Mouse (Mus musculus): ENCODE results near the gene Cep170b. TPM values are rescaled to one million over a fixed set of nuclear protein-coding genes. Genes with fewer than 3 reads are reported as not detected.

Cep170b gene
- 8.5 and 8.7 TPM in 2 replicates for polyA plus RNA-seq (2014; fragmentation: Nextera tagmentation; extraction: Ambion mirVana)

GRCm38 (mm10) chr12:112720216-112720615 is at the start of gene Cep170b:
Gene Cep170b, plus strand, starts transcription at chr12:112720455.
- 0 out of 2 replicates have a peak, but pooled peaks cover 3% of the 10 kb centered on the region for H3K4me1 ChIP-seq (replicated peaks; ENCODE audit: control insufficient read depth, insufficient read depth, low read length)
- peaks cover 19% of the 10 kb centered on the region for H3K27me3 ChIP-seq (ENCODE audit: control insufficient read depth, insufficient read depth, low read length)
- 71% methylated on average over 6 of the region's 6 CpGs for WGBS
- H3K27ac ChIP-seq (ENCODE audit: low read depth, low read length), result no peak within 1 kb of the TSS
- ATAC-seq (ENCODE audit: low FRiP score), result no peak
- DNase-seq (ENCODE audit: low spot score), result no peak
- peak within 1 kb of the TSS; percentile 80; the same call in 1 of the 2 replicates for H3K4me3 ChIP-seq (ENCODE audit: low read depth, low read length)
- H3K36me3 ChIP-seq (ENCODE audit: control insufficient read depth, insufficient read depth, low read length), result no peaks in the 10 kb centered on the region
- H3K9me3 ChIP-seq (ENCODE audit: control insufficient read depth, low read length), result no peaks in the 10 kb centered on the region
- no peak within 1 kb of the TSS for H3K9ac ChIP-seq (ENCODE audit: low read depth, low read length)
- peak within 1 kb of the TSS; percentile 99 for H3K4me2 ChIP-seq (replicated peaks; ENCODE audit: low read depth, low read length)

- H3K9ac ChIP-seq (ENCODE audit: low read depth, low read length), result peak overlapping the region; percentile 16; the same call in 1 of the 2 replicates
- H3K4me3 ChIP-seq (ENCODE audit: low read depth, low read length), result peak overlapping the region; percentile 4; the same call in 1 of the 2 replicates
- peak overlapping the region; percentile 8; the same call in 1 of the 2 replicates for H3K4me2 ChIP-seq (replicated peaks; ENCODE audit: low read depth, low read length)
- no peaks in the 10 kb centered on the region for H3K27me3 ChIP-seq (ENCODE audit: control insufficient read depth, insufficient read depth, low read length)
- no peak overlapping the region for H3K27ac ChIP-seq (ENCODE audit: low read depth, low read length)
- DNase-seq (ENCODE audit: low spot score) (no peak), ATAC-seq (ENCODE audit: low FRiP score) (no peak)
- 46% methylated on average over 9 of the region's 9 CpGs for WGBS
- H3K4me1 ChIP-seq (replicated peaks; ENCODE audit: control insufficient read depth, insufficient read depth, low read length), result peaks cover 25% of the 10 kb centered on the region
- H3K36me3 ChIP-seq (ENCODE audit: control insufficient read depth, insufficient read depth, low read length), result peaks cover 23% of the 10 kb centered on the region
- no peaks in the 10 kb centered on the region for H3K9me3 ChIP-seq (ENCODE audit: control insufficient read depth, low read length)
These were observed 49.4 kb upstream of the Cep170b start for GRCm38 (mm10) chr12:112670718-112671393.

- H3K36me3 ChIP-seq (ENCODE audit: control insufficient read depth, insufficient read depth, low read length), result peaks cover 23% of the 10 kb centered on the region
- ATAC-seq (ENCODE audit: low FRiP score) (no peak), DNase-seq (ENCODE audit: low spot score) (peak; percentile 54)
- peak overlapping the region; percentile 98; the same call in 1 of the 2 replicates for H3K4me3 ChIP-seq (ENCODE audit: low read depth, low read length)
- H3K27ac ChIP-seq (ENCODE audit: low read depth, low read length), result no peak overlapping the region
- 80% methylated on average over 7 of the region's 7 CpGs for WGBS
- no peaks in the 10 kb centered on the region for H3K9me3 ChIP-seq (ENCODE audit: control insufficient read depth, low read length)
- no peaks in the 10 kb centered on the region for H3K27me3 ChIP-seq (ENCODE audit: control insufficient read depth, insufficient read depth, low read length)
- peak overlapping the region; percentile 81 for H3K4me2 ChIP-seq (replicated peaks; ENCODE audit: low read depth, low read length)
- H3K9ac ChIP-seq (ENCODE audit: low read depth, low read length), result peak overlapping the region; percentile 31; the same call in 1 of the 2 replicates
- H3K4me1 ChIP-seq (replicated peaks; ENCODE audit: control insufficient read depth, insufficient read depth, low read length), result peaks cover 16% of the 10 kb centered on the region
These were observed 48.4 kb upstream of the Cep170b start for GRCm38 (mm10) chr12:112671891-112672290.

- H3K9me3 ChIP-seq (ENCODE audit: control insufficient read depth, low read length), result no peaks in the 10 kb centered on the region
- H3K4me2 ChIP-seq (replicated peaks; ENCODE audit: low read depth, low read length), result peak overlapping the region; percentile 81
- H3K4me3 ChIP-seq (ENCODE audit: low read depth, low read length), result peak overlapping the region; percentile 98
- WGBS, result 8% methylated on average over 17 of the region's 21 CpGs
- ATAC-seq (ENCODE audit: low FRiP score) (peak; percentile 48), DNase-seq (ENCODE audit: low spot score) (peak; percentile 62)
- H3K9ac ChIP-seq (ENCODE audit: low read depth, low read length), result peak overlapping the region; percentile 100
- peaks cover 16% of the 10 kb centered on the region for H3K4me1 ChIP-seq (replicated peaks; ENCODE audit: control insufficient read depth, insufficient read depth, low read length)
- H3K27me3 ChIP-seq (ENCODE audit: control insufficient read depth, insufficient read depth, low read length), result no peaks in the 10 kb centered on the region
- peaks cover 16% of the 10 kb centered on the region for H3K36me3 ChIP-seq (ENCODE audit: control insufficient read depth, insufficient read depth, low read length)
- peak overlapping the region; percentile 95 for H3K27ac ChIP-seq (ENCODE audit: low read depth, low read length)
These were observed 47.3 kb upstream of the Cep170b start for GRCm38 (mm10) chr12:112672744-112673575.

GRCm38 (mm10) chr12:112673576-112674091 is 46.6 kb upstream of the Cep170b start:
- Histone ChIP-seq H3K27me3 (ENCODE audit: control insufficient read depth, insufficient read depth, low read length) (0 out of 2 replicates have a peak, but pooled peaks cover 2% of the 10 kb centered on the region), H3K36me3 (ENCODE audit: control insufficient read depth, insufficient read depth, low read length) (peaks cover 13% of the 10 kb centered on the region; the same call in 1 of the 2 replicates), H3K9ac (ENCODE audit: low read depth, low read length) (peak overlapping the region; percentile 100), H3K4me3 (ENCODE audit: low read depth, low read length) (peak overlapping the region; percentile 98), H3K27ac (ENCODE audit: low read depth, low read length) (peak overlapping the region; percentile 95), H3K9me3 (ENCODE audit: control insufficient read depth, low read length) (no peaks in the 10 kb centered on the region), H3K4me2 (replicated peaks; ENCODE audit: low read depth, low read length) (peak overlapping the region; percentile 81), H3K4me1 (replicated peaks; ENCODE audit: control insufficient read depth, insufficient read depth, low read length) (peaks cover 16% of the 10 kb centered on the region)
- 0% methylated on average over 36 of the region's 68 CpGs for WGBS
- ATAC-seq (ENCODE audit: low FRiP score) (no peak), DNase-seq (ENCODE audit: low spot score) (peak; percentile 59)

GRCm38 (mm10) chr12:112674132-112675011 is 45.9 kb upstream of the Cep170b start, which contains the start of gene Akt1:
Gene Akt1, minus strand, starts transcription at chr12:112674884.
- peaks cover 7% of the 10 kb centered on the region; the same call in 1 of the 2 replicates for H3K36me3 ChIP-seq (ENCODE audit: control insufficient read depth, insufficient read depth, low read length)
- peak within 1 kb of the TSS; percentile 95 for H3K27ac ChIP-seq (ENCODE audit: low read depth, low read length)
- peaks cover 8% of the 10 kb centered on the region for H3K27me3 ChIP-seq (ENCODE audit: control insufficient read depth, insufficient read depth, low read length)
- no peaks in the 10 kb centered on the region for H3K9me3 ChIP-seq (ENCODE audit: control insufficient read depth, low read length)
- peak within 1 kb of the TSS; percentile 98 for H3K4me3 ChIP-seq (ENCODE audit: low read depth, low read length)
- DNase-seq (ENCODE audit: low spot score) (peak; percentile 68), ATAC-seq (ENCODE audit: low FRiP score) (peak; percentile 11; the same call in 1 of the 2 replicates)
- peak within 1 kb of the TSS; percentile 81 for H3K4me2 ChIP-seq (replicated peaks; ENCODE audit: low read depth, low read length)
- peak within 1 kb of the TSS; percentile 100 for H3K9ac ChIP-seq (ENCODE audit: low read depth, low read length)
- peaks cover 18% of the 10 kb centered on the region for H3K4me1 ChIP-seq (replicated peaks; ENCODE audit: control insufficient read depth, insufficient read depth, low read length)
- WGBS, result under 1% methylated on average over 34 of the region's 70 CpGs

- 15% methylated on average over 18 of the region's 18 CpGs for WGBS
- Histone ChIP-seq H3K9ac (ENCODE audit: low read depth, low read length) (no peak overlapping the region; the same call in 1 of the 2 replicates), H3K4me1 (replicated peaks; ENCODE audit: control insufficient read depth, insufficient read depth, low read length) (peaks cover 19% of the 10 kb centered on the region), H3K27ac (ENCODE audit: low read depth, low read length) (peak overlapping the region; percentile 95; the same call in 1 of the 2 replicates), H3K27me3 (ENCODE audit: control insufficient read depth, insufficient read depth, low read length) (peaks cover 19% of the 10 kb centered on the region), H3K9me3 (ENCODE audit: control insufficient read depth, low read length) (no peaks in the 10 kb centered on the region), H3K4me3 (ENCODE audit: low read depth, low read length) (peak overlapping the region; percentile 98; the same call in 1 of the 2 replicates), H3K36me3 (ENCODE audit: control insufficient read depth, insufficient read depth, low read length) (no peaks in the 10 kb centered on the region), H3K4me2 (replicated peaks; ENCODE audit: low read depth, low read length) (peak overlapping the region; percentile 81)
- DNase-seq (ENCODE audit: low spot score) (peak; percentile 93), ATAC-seq (ENCODE audit: low FRiP score) (peak; percentile 28)
These were observed 44.8 kb upstream of the Cep170b start for GRCm38 (mm10) chr12:112675245-112676035.

All from hindbrain, embryonic 11.5 days (tissue).